Mouse (Mus musculus): ENCODE data around the gene Ptprk.

The Ptprk gene

GRCm38 (mm10) chr10:28564110-28564674 is 489.6 kb downstream of the Ptprk start:
- DNase-seq (ENCODE audit: low spot score) = no peak

- no peak for DNase-seq (ENCODE audit: low spot score)
Observed at GRCm38 (mm10) chr10:28566378-28566777, 491.8 kb downstream of the Ptprk start.

- no peak for DNase-seq (ENCODE audit: low spot score)
Observed at GRCm38 (mm10) chr10:28566828-28567227, 492.2 kb downstream of the Ptprk start.

GRCm38 (mm10) chr10:28567441-28567840 is 492.8 kb downstream of the Ptprk start:
- no peak for DNase-seq (ENCODE audit: low spot score)

GRCm38 (mm10) chr10:28568047-28568446 is 493.4 kb downstream of the Ptprk start:
- no peak for DNase-seq (ENCODE audit: low spot score)

- DNase-seq (ENCODE audit: low spot score) = no peak
Observed at GRCm38 (mm10) chr10:28579596-28579995, 505.0 kb downstream of the Ptprk start.

GRCm38 (mm10) chr10:28586565-28587138 is 512.0 kb downstream of the Ptprk start:
- DNase-seq (ENCODE audit: low spot score) = no peak

- DNase-seq (ENCODE audit: low spot score) = no peak
Observed at GRCm38 (mm10) chr10:28588401-28588800, 513.8 kb downstream of the Ptprk start.

- no peak for DNase-seq (ENCODE audit: low spot score)
Observed at GRCm38 (mm10) chr10:28590822-28591221, 516.2 kb downstream of the Ptprk start.

GRCm38 (mm10) chr10:28593566-28594292 is 519.1 kb downstream of the Ptprk start:
- no peak for DNase-seq (ENCODE audit: low spot score)

- DNase-seq (ENCODE audit: low spot score) = no peak
Observed at GRCm38 (mm10) chr10:28596897-28597296, 522.3 kb downstream of the Ptprk start.

- DNase-seq (ENCODE audit: low spot score) = no peak
Observed at GRCm38 (mm10) chr10:28609136-28609535, 534.5 kb downstream of the Ptprk start.

GRCm38 (mm10) chr10:28614396-28614795 is 539.8 kb downstream of the Ptprk start:
- no peak for DNase-seq (ENCODE audit: low spot score)

GRCm38 (mm10) chr10:28617203-28617602 is 542.6 kb downstream of the Ptprk start:
- no peak for DNase-seq (ENCODE audit: low spot score)

- no peak for DNase-seq (ENCODE audit: low spot score)
Observed at GRCm38 (mm10) chr10:28618002-28618401, 543.4 kb downstream of the Ptprk start.

- DNase-seq (ENCODE audit: low spot score) = no peak
Observed at GRCm38 (mm10) chr10:28619415-28619814, 544.8 kb downstream of the Ptprk start.

GRCm38 (mm10) chr10:28636096-28636495 is 561.5 kb downstream of the Ptprk start:
- DNase-seq (ENCODE audit: low spot score) = no peak

- DNase-seq (ENCODE audit: low spot score) = no peak
Observed at GRCm38 (mm10) chr10:28641887-28642286, 567.3 kb downstream of the Ptprk start.
